Mouse (Mus musculus) megakaryocyte-erythroid progenitor cell, adult 5-6 weeks (primary cell): Measurements from ENCODE around the gene C1qb. TPM values are rescaled to one million over a fixed set of nuclear protein-coding genes. Genes with fewer than 3 reads are reported as not detected.

ENCODE experiments used
- ATAC-seq: replicated peaks from 2 replicates; pipeline ENCODE4 v1.8.0; 2016; ENCODE audit warnings: mild to moderate bottlenecking, inconsistent platforms; ENCODE audit not compliant: severe bottlenecking, poor library complexity, low FRiP score, low TSS enrichment
- total RNA-seq, 2 experiments: library from RNA; stranded (forward) in 1 of 2; stranded (reverse) in 1 of 2; fragments of 200-1000, 215-1000 nt in 1 of 2; fragments of >200 nt in 1 of 2; fragmentation: Nextera tagmentation in 1 of 2; gene quantifications; 2 replicates each; pipeline ENCODE4 v1.2.3; 2014 to 2017

The C1qb gene
- total RNA-seq, 2 experiments from 2014 or later: not detected

DNA sequence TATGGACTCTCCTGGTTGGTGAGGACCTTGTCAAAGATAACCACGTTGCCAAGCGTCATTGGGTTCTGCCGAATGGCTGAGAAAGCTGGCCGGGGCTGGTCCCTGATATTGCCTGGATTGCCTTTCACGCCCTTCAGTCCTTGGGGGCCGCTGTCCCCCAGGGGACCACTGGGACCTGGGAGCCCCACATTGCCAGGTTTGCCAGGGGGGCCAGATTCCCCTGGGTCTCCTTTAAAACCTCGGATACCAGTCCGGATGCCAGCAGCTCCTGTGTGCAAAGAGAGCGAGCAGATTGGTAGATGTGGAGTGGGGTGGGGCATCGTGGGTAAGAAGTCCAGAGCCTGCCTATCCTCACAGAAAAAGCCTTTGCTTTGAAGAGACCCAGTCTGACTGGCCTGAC lies 10.5 kb upstream of the C1qb start:
- ATAC-seq: no peak

DNA sequence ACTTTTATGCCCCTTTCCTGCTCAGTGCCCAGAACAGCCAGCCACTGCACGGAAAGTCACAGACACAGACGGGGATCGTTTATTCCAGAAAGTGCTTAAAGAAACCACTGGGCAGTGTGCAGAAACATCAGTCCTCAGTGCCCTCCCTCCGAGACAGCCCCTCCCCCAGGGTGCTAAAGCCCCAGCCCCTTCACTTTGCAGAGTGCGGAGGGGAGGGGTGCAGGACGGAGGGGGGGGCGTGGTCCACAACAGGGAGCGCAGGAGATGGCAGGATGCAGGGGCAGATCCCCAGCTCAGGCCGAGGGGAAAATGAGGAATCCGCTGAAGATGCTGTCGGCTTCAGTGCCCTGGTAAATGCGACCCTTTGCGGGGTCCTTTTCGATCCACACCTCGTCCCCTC lies 9.9 kb upstream of the C1qb start:
- no peak for ATAC-seq

DNA sequence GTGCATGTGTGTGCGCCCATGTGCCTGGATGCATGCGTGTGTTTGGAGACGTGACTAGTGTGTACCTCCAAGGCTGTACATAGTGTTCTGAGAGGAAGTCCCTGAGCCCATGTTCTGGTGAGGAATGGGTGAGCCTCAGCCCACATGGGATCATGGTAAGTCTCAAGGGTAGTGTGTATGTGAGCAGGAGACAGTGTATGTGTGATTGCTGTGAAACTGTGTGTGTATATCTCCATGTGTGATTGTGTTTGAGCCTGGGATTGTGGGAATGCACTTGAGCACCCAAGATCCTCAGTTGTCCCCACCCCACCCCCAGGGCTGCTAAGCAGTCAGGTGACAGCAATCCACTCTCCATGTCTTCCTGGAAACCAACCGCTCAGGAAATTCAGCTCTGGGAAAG lies 8.8 kb upstream of the C1qb start:
- no peak for ATAC-seq

DNA sequence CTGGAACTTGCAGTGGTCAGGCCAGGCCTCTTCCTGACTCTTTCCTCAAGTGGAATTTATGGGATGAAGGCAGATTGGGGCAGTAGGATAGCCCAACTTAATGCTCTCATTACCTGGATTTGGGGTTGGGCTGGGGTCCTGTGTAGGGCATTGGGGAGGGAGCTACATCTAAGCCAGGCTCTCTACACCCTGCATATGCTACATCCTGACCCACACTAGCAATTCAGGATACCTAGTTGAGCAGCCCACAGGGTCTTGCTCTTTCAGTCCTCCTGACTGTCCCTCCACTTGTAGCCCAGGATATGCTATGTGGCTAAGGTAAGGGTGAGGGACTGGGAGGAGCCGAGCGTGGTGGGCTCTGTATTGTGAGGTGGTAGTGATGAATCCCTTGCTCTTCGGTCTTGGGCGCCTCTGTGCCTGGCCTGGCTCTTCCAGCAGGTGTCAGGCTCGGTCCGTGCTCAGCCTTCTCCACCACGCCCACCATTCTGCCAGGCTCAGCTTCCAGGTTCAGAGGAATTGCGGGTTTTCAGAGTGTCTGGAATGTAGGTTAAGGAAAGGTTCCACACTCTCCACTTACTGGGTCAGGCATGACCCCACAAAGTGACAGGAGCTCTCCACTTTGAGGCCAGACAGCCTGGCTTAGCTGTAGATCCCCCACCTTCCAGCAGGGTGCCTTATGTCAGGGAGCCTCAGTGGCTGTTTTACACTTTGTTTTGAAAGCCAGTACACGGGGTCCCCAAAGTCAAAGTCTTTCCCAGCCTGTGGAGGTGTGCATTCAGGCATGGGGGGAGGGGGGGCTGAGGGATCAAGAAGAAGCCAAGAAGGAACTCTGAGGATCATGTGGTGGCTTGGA lies 7.9 kb upstream of the C1qb start:
- no peak for ATAC-seq

DNA sequence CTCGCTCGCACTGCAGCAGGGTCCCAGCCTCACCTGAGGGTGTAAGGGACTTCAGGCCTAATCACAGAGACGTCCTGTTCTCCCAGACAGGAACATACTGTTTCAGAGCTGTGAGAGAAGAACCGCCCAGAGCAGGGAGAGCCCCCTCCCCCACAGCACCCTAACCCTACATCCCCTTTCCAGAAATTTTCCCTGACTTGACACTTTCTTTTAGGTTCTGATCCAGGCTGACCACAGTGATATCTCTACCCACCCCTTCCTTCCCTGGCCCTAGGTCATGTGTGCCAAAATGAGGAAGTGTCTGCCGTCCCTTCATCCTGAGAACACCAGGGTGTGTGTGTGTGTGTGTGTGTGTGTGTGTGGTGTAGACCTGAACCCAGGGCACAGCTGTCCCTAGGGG lies 6.8 kb upstream of the C1qb start, which contains the start of gene C1qc:
C1qc (minus strand) TSS at position 255 of the 400 bp plus-strand sequence.
- no peak for ATAC-seq

DNA sequence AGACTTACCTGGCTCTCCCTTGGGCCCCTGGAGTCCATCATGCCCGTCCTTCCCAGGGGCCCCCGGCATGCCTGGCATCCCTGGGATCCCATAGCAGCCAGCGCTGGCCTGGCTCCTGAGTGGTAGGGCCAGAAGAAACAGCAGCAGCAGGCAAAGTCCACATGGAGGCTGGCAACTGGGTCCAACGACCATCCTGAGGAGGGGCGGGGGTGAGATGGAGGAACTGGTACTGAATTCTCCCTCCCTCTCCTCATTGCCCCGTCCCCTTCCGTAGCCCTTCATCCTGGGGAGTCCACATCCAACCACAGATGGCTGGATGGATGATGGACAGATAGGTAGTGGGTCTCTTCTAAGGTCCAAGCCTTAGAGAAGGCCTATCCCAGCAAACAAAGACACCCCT lies 6.4 kb upstream of the C1qb start:
- ATAC-seq: no peak

DNA sequence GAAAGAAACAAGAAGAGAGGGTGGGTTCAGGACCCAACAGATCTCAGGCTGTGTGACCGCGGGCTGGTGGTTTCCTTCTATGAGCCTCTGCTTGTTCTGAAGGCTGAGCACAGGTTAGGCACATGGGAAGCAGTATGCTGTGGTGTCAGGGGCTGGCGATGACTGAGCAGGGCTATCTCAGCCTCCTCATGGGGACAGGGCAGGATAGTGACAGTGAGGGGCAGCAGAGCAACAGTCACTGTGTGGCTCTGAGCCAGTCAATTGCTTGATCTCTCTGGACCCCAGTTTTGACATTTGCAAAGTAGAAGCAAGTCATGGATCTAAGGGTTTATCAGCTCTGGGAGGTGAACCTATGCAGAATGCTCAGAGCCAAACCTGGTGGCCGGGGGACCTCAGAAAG lies 5.1 kb upstream of the C1qb start:
- ATAC-seq: no peak

DNA sequence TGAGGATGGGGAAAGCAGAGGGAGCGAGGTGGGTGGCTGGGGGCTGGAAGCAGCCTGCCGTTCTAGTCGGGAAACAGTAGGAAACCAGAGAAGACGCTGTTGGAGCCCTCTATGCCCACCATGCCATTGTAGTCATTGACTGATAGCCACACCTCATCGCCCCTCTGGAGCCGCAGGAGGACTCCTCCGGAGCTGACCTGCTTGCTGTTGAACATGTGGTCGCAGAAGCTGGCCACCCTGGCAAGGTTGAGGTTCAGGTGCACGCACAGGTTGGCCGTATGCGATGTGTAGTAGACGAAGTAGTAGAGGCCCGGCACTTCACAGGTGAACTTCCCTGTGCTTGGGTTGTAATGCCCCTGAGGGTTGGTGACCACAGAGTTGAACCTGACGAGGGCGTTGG lies 4.0 kb upstream of the C1qb start:
- no peak for ATAC-seq

DNA sequence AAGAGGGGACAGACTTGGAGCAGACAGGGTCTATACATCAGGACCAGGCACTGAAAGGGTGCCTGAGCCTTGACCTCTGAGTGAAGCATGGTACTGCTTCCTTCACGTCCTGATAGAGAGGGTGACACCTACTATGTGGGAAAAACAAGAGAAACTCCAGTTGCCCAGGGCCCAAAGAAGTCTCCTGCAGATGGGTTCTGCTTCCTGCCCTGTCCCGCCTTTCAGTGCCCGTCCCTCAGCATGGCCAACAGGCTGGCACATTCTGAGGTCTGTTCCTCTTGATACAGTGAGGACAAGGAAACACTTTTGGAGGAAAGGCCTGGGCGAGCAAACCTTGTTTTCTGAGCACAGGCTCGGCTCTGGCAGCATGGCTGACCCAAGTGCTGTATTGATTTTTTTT lies 1.7 kb upstream of the C1qb start:
- no peak for ATAC-seq

DNA sequence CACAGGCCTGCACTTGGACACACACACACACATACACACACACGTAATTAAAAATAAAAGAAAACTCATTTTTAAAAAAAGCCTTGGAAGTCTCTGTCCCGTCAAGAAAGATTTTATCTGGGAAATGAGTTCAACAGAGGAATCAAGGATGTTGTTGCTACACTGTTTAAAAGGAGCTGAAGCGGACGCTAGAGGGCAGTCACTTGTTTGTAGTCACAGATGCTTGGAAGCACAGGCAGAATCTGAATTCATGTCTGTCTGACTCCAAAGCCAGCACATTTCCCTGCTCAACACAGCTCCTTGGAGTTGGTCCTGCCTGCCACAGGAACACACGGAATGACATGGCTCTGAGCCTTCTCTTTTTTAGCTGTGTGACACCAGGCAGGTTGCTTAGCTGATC lies 7.4 kb downstream of the C1qb start:
- no peak for ATAC-seq

DNA sequence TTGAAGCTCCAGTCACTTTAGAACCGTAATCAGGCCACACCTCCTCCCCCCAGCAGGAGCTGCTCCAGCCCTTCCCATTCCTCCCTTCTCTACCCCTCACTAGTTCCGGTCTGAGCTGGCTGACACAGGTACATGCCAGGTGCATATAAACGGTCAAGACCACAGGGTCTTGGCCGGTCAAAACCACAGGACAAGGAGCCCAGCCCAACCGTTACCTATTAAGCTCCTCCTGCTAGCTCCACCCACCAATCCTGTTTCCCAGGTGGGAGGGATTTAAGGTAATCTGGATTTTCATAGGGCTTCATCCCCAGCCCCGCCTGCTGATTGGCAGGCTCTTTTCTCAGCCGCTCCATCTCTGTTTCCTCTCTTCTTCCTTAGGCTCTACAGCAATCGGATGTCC lies 7.8 kb downstream of the C1qb start:
- ATAC-seq: no peak

DNA sequence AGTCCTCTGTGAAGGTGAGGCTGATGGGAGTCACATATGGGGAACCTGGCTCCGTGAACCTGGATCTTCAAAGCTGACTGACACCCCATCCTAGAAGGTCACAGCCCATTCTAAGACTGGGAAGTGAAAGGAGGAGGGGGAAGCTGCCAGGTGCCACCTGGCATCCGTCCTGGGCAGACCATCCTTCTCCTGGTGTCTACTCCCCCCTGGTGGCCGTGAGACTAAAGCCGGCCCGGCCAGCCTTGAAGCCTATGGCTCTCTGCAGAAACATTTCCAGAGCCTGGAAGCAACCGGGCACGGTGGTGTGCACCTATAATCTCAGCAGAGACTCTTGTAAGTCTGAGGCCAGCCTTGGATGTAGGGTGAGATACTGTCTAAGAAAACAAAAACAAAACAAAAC lies 9.0 kb downstream of the C1qb start:
- ATAC-seq: 0 out of 2 replicates have a peak, but pooled peaks have one; percentile 37

DNA sequence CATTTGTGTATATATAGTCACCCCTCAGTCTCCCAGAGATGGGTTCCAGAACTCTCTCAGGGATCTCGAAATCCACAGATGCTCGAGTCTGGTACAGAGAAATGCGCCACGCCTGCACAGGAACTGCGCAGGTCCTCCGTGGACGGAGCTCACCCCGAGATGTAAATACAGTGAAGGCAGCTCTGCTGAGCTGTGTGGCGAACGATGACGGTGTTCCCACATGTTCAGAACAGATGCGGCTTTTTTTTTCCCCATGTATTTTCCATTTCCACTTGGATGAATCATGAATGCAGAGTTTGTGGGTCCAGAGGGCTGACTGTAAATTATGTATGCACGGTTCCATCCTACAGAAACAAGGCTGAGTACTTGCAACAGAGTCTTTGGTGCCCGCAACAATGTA lies 11.0 kb downstream of the C1qb start:
- ATAC-seq: no peak

DNA sequence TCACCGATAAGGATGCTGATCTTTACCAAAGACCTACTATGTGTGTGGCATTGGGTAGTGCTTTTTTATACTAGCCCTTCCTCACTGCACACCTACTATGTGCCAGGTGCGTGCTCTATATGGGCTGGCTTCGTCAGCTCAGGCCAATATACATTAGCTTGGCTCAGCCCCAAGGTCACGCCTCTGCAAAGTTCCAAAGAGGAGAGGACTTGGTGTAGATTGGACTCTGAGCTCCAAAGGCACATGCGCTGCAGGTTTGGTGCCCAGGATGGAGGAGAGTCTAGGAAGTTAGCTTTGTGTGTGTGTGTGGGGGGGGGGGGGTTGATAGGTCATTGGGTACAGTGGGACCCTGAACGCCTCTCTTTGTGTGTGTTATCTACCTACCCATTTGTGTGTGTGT lies 17.6 kb downstream of the C1qb start:
- ATAC-seq: no peak

DNA sequence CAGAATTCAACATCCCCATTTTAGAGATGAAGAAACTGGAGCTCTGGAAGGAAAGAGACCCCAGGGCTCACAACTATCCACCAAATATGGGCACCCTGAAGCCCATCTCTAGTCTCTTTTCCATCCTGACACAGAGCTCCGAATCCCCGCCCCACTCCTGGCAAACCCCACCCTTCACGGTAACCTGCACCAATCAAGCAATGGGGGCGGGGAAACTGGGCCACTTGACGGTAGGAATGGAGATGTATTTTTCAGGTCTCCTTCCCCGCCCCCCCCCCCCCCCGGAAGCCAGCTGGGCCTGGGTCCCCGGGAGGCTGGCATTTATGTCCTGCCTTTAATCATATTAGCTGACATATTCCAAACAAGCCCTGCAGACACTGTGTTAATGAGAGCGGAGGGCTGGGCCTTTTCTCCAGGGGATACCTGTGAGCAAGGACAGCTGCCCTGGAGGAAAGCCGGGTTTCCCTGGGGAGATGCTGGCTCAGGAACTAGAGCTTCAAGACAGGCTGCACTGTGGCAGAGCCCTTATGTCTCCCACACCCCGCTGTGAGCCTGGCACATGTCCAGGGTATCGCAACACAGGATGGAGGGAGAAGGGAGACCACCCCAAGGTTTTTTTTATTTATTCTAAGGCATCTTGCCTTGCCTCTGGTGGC lies 18.2 kb downstream of the C1qb start:
- ATAC-seq: no peak

DNA sequence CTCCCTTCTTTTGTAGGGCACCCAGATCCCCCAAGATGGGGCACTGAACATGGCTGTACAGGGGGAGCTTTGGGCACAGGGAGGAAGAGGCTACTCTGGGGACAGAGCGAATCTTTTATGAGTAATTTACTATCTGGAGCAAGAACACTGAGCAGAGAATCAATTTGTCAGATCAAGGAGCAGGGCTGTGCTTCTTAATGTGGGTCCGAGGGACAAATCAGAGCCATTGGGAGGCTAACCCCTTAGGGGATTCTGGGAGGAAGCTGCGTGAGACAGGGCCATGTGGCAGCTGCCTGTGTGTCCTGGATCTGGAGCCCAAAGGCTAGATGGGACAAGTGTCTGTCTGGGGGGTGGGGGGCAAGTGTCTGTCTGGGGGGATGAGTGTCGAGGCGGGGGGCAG lies 20.5 kb downstream of the C1qb start:
- no peak for ATAC-seq

DNA sequence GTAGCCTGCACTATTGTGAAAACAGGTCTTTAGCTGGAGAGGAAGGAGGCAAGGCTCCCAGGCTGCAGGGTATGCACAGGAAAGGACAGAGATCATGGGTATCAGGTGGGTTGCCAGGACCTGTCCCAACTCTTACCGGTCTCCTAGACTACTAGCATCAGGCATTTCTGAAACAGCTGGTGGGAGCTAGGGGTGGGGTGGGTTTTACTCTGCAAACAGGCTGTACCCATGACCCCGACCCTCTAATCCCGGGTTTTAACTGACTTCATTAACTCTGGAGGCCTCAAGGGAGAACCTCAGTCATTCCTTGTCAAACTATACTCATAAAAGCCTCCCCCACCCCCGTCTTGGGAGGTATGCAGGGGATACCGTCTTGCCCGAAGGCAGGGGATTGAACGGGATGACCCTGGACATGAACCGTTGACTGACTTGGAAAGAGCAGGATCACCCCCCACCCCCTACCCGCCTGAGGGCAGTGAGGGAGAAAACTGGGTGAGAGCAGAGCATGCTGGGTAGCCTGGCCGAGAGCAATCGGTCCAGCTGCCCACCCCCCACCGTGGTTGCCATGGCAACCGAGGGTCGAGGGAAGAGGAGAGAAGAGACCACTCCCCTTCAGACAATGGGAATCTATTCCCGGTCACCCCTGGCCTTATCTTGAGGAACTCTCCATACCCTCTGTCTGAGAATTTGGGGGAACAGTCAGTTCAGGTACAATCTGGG lies 21.1 kb downstream of the C1qb start:
- ATAC-seq: no peak

DNA sequence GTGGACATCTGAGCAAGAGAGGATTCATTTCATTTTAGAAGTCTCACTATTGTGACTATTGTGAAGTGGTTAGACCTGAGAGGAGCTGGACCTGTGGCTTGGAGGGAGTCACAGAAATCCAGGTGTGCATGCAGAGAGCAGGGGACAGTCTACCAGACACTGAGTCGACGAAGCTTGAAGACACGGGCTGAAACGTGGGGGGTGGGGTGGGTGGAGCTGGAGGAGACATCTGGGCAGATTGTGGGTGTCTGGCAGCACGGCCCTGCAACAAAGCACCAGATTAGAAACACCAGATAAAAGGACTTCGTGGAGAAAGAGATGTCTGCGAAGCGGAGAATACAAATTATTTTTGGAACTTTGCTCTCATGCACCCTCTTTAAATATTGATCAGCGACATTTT lies 22.5 kb downstream of the C1qb start:
- no peak for ATAC-seq

DNA sequence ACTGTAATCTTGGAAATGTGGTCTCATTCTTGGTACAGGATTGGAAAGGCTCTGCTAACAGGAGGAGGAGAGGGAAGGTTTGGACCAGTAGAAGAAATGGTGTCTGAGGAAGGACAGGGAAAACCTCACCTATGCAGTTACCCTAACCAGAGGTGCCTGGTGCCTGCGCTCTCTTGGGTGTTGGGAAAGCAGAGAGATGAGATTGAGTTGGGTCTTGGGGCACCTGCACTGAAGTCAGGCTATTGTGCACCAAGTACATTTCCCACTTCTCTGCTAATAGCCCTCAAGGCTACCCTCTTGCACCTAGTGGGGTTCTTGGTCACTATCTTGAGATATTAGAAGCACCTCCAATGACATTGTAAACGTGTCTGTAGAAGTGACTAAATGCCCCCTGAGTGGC lies 23.6 kb downstream of the C1qb start:
- ATAC-seq: no peak

DNA sequence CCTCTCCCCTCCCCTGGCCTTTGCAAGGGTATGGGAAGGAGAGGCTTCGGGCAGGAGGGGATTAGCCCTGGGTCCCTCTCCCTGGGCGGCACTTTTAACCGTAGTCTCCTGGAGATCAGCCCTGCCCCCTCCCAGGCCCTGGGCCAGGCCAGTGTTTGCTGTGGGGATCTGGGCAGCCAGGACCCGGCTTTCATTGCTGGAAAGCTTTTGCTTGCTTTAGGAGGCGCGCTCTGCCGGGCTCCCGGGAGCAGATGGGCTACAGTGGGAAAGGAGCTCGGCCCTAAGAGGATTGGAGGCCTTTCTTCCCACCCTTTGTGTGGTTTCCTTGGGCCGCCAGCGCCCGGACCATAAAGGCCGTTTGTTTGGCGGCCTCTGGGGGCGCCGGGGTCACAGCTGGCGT lies 24.2 kb downstream of the C1qb start:
- ATAC-seq: no peak

DNA sequence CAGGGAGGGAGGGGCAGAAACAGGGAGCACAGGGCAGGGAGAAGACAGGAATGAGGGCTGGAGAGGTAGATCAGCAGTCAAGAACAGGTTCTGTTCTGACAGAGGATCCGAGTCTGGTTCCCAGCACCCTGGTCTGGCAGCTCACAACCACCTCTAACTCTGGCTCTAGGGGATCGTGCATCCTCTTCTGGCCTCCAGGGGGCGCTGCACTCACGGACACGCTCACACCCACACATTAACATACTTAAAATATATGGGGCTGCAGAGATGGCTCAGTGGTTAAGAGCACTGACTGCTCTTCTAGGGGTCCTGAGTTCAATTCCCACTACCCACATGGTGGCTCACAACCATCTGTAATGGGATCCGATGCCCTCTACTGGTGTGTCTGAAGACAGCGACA lies 26.0 kb downstream of the C1qb start:
- no peak for ATAC-seq
